Mouse (Mus musculus) liver, embryonic 13.5 days (tissue): ENCODE results near the gene Sel1l2. TPM values are rescaled to one million over a fixed set of nuclear protein-coding genes. Genes with fewer than 3 reads are reported as not detected.
A peak's percentile ranks its signal among the peaks of the same experiment; 100 is the strongest.

Source experiments
- ATAC-seq: fragments of 200-750 bp; cut with Nextera tagmentation; 2 replicates; pipeline ENCODE4 v1.8.0; 2017; ENCODE audit warnings: low read depth, mild to moderate bottlenecking, moderate number of reproducible peaks, moderate library complexity
- DNase-seq: peaks from one replicate; pipeline ENCODE4 v3.0.0; 2022
- H3K27ac ChIP-seq: fragments of 300-500 bp; sonication (generic); 2 replicates; pipeline ENCODE4 v1.5.1; 2015; ENCODE audit warnings: moderate library complexity, mild to moderate bottlenecking, inconsistent platforms
- H3K27me3 ChIP-seq: fragments of 300-500 bp; sonication (generic); 2 replicates; pipeline ENCODE4 v1.6.1; 2015; ENCODE audit warnings: mild to moderate bottlenecking, inconsistent platforms
- H3K36me3 ChIP-seq: fragments of 300-500 bp; sonication (generic); 2 replicates; pipeline ENCODE4 v1.6.1; 2015; ENCODE audit warnings: mild to moderate bottlenecking, inconsistent platforms
- H3K4me1 ChIP-seq: fragments of 300-500 bp; sonication (generic); replicated peaks from 2 replicates; pipeline ENCODE4 v1.6.1; 2015; ENCODE audit warnings: inconsistent platforms
- H3K4me2 ChIP-seq: fragments of 300-500 bp; sonication (generic); 2 replicates; pipeline ENCODE4 v1.6.1; 2015; ENCODE audit warnings: inconsistent platforms, mild to moderate bottlenecking, moderate library complexity
- H3K4me3 ChIP-seq: fragments of 300-500 bp; sonication (generic); replicated peaks from 2 replicates; pipeline ENCODE4 v1.5.1; 2015; ENCODE audit warnings: mild to moderate bottlenecking, inconsistent platforms
- H3K9ac ChIP-seq: fragments of 300-500 bp; sonication (generic); 2 replicates; pipeline ENCODE4 v1.6.1; 2015; ENCODE audit warnings: mild to moderate bottlenecking, inconsistent platforms
- H3K9me3 ChIP-seq: fragments of 300-500 bp; sonication (generic); replicated peaks from 2 replicates; pipeline ENCODE4 v1.6.1; 2016; ENCODE audit warnings: inconsistent platforms
- WGBS: fragments of 180-500 bp; shearing (Covaris S2); methylation state at CpG from one replicate; pipeline ENCODE4 v1.1.7; 2015; ENCODE audit not compliant: insufficient replicate concordance; 5-methylcytosine and 5-hydroxymethylcytosine counted together
- polyA plus RNA-seq: library from polyadenylated mRNA; unstranded; fragments of >200 nt; fragmentation: Nextera tagmentation; extraction: Ambion mirVana; gene quantifications from 2 replicates; pipeline ENCODE4 v1.2.1, GENCODE M21; 2015

Gene Sel1l2
- not detected in 2 replicates for polyA plus RNA-seq

- ATAC-seq = no peak
- 31% methylated on average over 4 of the region's 4 CpGs for WGBS
- H3K4me3 ChIP-seq = no peak within 1 kb of the TSS
- no peak within 1 kb of the TSS for H3K27ac ChIP-seq
- H3K27me3 ChIP-seq = no peaks in the 10 kb centered on the region
- H3K36me3 ChIP-seq = no peaks in the 10 kb centered on the region
- peaks cover 1% of the 10 kb centered on the region; the same call in 1 of the 2 replicates for H3K4me1 ChIP-seq
- H3K9me3 ChIP-seq = no peaks in the 10 kb centered on the region
- no peak within 1 kb of the TSS for H3K9ac ChIP-seq
- H3K4me2 ChIP-seq = no peak within 1 kb of the TSS
- no peak for DNase-seq
These were observed at the start of gene Sel1l2 for GRCm38 (mm10) chr2:140389525-140389924. Gene Sel1l2, minus strand, starts transcription at chr2:140389706.

GRCm38 (mm10) chr2:140439081-140439480 is 49.6 kb upstream of the Sel1l2 start:
- H3K4me3 ChIP-seq = no peak overlapping the region
- no peak overlapping the region for H3K27ac ChIP-seq
- ATAC-seq (no peak), DNase-seq (no peak)
- H3K36me3 ChIP-seq = no peaks in the 10 kb centered on the region
- no peak overlapping the region for H3K9ac ChIP-seq
- no peaks in the 10 kb centered on the region for H3K27me3 ChIP-seq
- no peaks in the 10 kb centered on the region for H3K4me1 ChIP-seq
- no peaks in the 10 kb centered on the region for H3K9me3 ChIP-seq
- H3K4me2 ChIP-seq = no peak overlapping the region
- 59% methylated on average over 4 of the region's 4 CpGs for WGBS

GRCm38 (mm10) chr2:140427283-140427682 is 37.8 kb upstream of the Sel1l2 start:
- 14% methylated on average over 4 of the region's 4 CpGs for WGBS
- Histone ChIP-seq H3K4me1 (peaks cover 6% of the 10 kb centered on the region), H3K9me3 (no peaks in the 10 kb centered on the region), H3K9ac (no peak overlapping the region), H3K4me3 (no peak overlapping the region), H3K27me3 (no peaks in the 10 kb centered on the region), H3K36me3 (no peaks in the 10 kb centered on the region), H3K4me2 (no peak overlapping the region), H3K27ac (no peak overlapping the region)
- DNase-seq (no peak), ATAC-seq (no peak)

- Histone ChIP-seq H3K36me3 (no peaks in the 10 kb centered on the region), H3K4me3 (no peak overlapping the region), H3K9me3 (no peaks in the 10 kb centered on the region), H3K4me2 (no peak overlapping the region), H3K4me1 (peaks cover 6% of the 10 kb centered on the region), H3K27ac (no peak overlapping the region), H3K9ac (no peak overlapping the region), H3K27me3 (no peaks in the 10 kb centered on the region)
- ATAC-seq = peak; percentile 31; the same call in 1 of the 2 replicates
- no peak for DNase-seq
These were observed 36.3 kb upstream of the Sel1l2 start for GRCm38 (mm10) chr2:140425844-140426243.

GRCm38 (mm10) chr2:140395744-140396231 is 6.3 kb upstream of the Sel1l2 start:
- peaks cover 20% of the 10 kb centered on the region for H3K27me3 ChIP-seq
- H3K9me3 ChIP-seq = no peaks in the 10 kb centered on the region
- no peak overlapping the region for H3K27ac ChIP-seq
- ATAC-seq (peak; percentile 45), DNase-seq (peak; percentile 15)
- H3K4me3 ChIP-seq = peak overlapping the region; percentile 71
- H3K4me2 ChIP-seq = peak overlapping the region; percentile 95
- under 1% methylated on average over 57 of the region's 58 CpGs for WGBS
- peaks cover 19% of the 10 kb centered on the region for H3K4me1 ChIP-seq
- H3K36me3 ChIP-seq = no peaks in the 10 kb centered on the region
- H3K9ac ChIP-seq = peak overlapping the region; percentile 75

- Histone ChIP-seq H3K4me3 (peak within 1 kb of the TSS; percentile 71), H3K27me3 (peaks cover 20% of the 10 kb centered on the region), H3K9me3 (no peaks in the 10 kb centered on the region), H3K27ac (no peak within 1 kb of the TSS), H3K9ac (peak within 1 kb of the TSS; percentile 75), H3K4me1 (peaks cover 19% of the 10 kb centered on the region), H3K4me2 (peak within 1 kb of the TSS; percentile 95), H3K36me3 (no peaks in the 10 kb centered on the region)
- ATAC-seq = peak; percentile 99
- DNase-seq = peak; percentile 95
- 1% methylated on average over 29 of the region's 47 CpGs for WGBS
These were observed 5.7 kb upstream of the Sel1l2 start, which contains the start of gene Macrod2 for GRCm38 (mm10) chr2:140395179-140395578. Gene Macrod2, plus strand, starts transcription at chr2:140395309.

- Histone ChIP-seq H3K4me2 (no peak overlapping the region), H3K9me3 (no peaks in the 10 kb centered on the region), H3K27me3 (no peaks in the 10 kb centered on the region), H3K4me3 (no peak overlapping the region), H3K36me3 (no peaks in the 10 kb centered on the region), H3K4me1 (no peaks in the 10 kb centered on the region), H3K9ac (no peak overlapping the region), H3K27ac (no peak overlapping the region)
- ATAC-seq (no peak), DNase-seq (no peak)
- 48% methylated on average over 1 of the region's 1 CpGs for WGBS
These were observed 24.7 kb downstream of the Sel1l2 start for GRCm38 (mm10) chr2:140364804-140365203.

GRCm38 (mm10) chr2:140359905-140360304 is 29.6 kb downstream of the Sel1l2 start:
- Histone ChIP-seq H3K27me3 (no peaks in the 10 kb centered on the region), H3K9ac (no peak overlapping the region), H3K4me2 (no peak overlapping the region), H3K9me3 (no peaks in the 10 kb centered on the region), H3K36me3 (no peaks in the 10 kb centered on the region), H3K4me1 (no peaks in the 10 kb centered on the region), H3K27ac (no peak overlapping the region), H3K4me3 (no peak overlapping the region)
- DNase-seq = no peak
- peak; percentile 51 for ATAC-seq
- WGBS = 22% methylated on average over 2 of the region's 2 CpGs

GRCm38 (mm10) chr2:140342394-140342793 is 47.1 kb downstream of the Sel1l2 start:
- Histone ChIP-seq H3K27me3 (no peaks in the 10 kb centered on the region), H3K9ac (no peak overlapping the region), H3K9me3 (no peaks in the 10 kb centered on the region), H3K4me3 (no peak overlapping the region), H3K36me3 (no peaks in the 10 kb centered on the region), H3K4me1 (peaks cover 4% of the 10 kb centered on the region; the same call in 1 of the 2 replicates), H3K27ac (no peak overlapping the region), H3K4me2 (no peak overlapping the region)
- DNase-seq (no peak), ATAC-seq (peak; percentile 55; the same call in 1 of the 2 replicates)
- 39% methylated on average over 7 of the region's 7 CpGs for WGBS

GRCm38 (mm10) chr2:140330508-140331306 is 58.8 kb downstream of the Sel1l2 start:
- Histone ChIP-seq H3K4me1 (no peaks in the 10 kb centered on the region), H3K9me3 (no peaks in the 10 kb centered on the region), H3K9ac (no peak overlapping the region), H3K27me3 (no peaks in the 10 kb centered on the region), H3K4me2 (no peak overlapping the region), H3K4me3 (no peak overlapping the region), H3K36me3 (no peaks in the 10 kb centered on the region), H3K27ac (no peak overlapping the region)
- WGBS = 48% methylated on average over 5 of the region's 5 CpGs
- ATAC-seq = no peak
- DNase-seq = no peak

- H3K4me1 ChIP-seq = no peaks in the 10 kb centered on the region
- H3K4me2 ChIP-seq = no peak overlapping the region
- no peak for ATAC-seq
- WGBS = 57% methylated on average over 3 of the region's 3 CpGs
- no peaks in the 10 kb centered on the region for H3K36me3 ChIP-seq
- H3K27me3 ChIP-seq = no peaks in the 10 kb centered on the region
- no peaks in the 10 kb centered on the region for H3K9me3 ChIP-seq
- H3K9ac ChIP-seq = no peak overlapping the region
- no peak for DNase-seq
- no peak overlapping the region for H3K4me3 ChIP-seq
- no peak overlapping the region for H3K27ac ChIP-seq
These were observed 86.4 kb downstream of the Sel1l2 start for GRCm38 (mm10) chr2:140302976-140303708.
